Mouse (Mus musculus) embryonic facial prominence, embryonic 14.5 days (tissue): ENCODE results near the gene Fbxl16. TPM values are rescaled to one million over a fixed set of nuclear protein-coding genes. Genes with fewer than 3 reads are reported as not detected.

ENCODE experiments used
- ATAC-seq: fragments of 200-750 bp; cut with Nextera tagmentation; 2 replicates; pipeline ENCODE4 v1.8.0; 2017; ENCODE audit warnings: low read depth, moderate number of reproducible peaks, moderate TSS enrichment
- DNase-seq: peaks from one replicate; pipeline ENCODE4 v3.0.0-alpha.2; 2015; ENCODE audit warnings: low spot score
- H3K27ac ChIP-seq: fragments of 300-500 bp; sonication (generic); replicated peaks from 2 replicates; pipeline ENCODE4 v1.5.1; 2014; ENCODE audit warnings: low read depth, mild to moderate bottlenecking, low read length, moderate library complexity
- H3K27me3 ChIP-seq: fragments of 300-500 bp; sonication (generic); replicated peaks from 2 replicates; pipeline ENCODE4 v1.6.1; 2014; ENCODE audit warnings: low read length; ENCODE audit not compliant: control insufficient read depth, insufficient read depth
- H3K36me3 ChIP-seq: fragments of 300-500 bp; sonication (generic); 2 replicates; pipeline ENCODE4 v1.6.1; 2014; ENCODE audit warnings: low read length, mixed read lengths; ENCODE audit not compliant: control insufficient read depth, insufficient read depth
- H3K4me1 ChIP-seq: fragments of 300-500 bp; sonication (generic); 2 replicates; pipeline ENCODE4 v1.6.1; 2014; ENCODE audit warnings: antibody characterized with exemption, low read length; ENCODE audit not compliant: control insufficient read depth, insufficient read depth
- H3K4me2 ChIP-seq: fragments of 300-500 bp; sonication (generic); 2 replicates; pipeline ENCODE4 v1.6.1; 2014; ENCODE audit warnings: low read depth, mild to moderate bottlenecking, low read length, moderate library complexity, mixed read lengths
- H3K4me3 ChIP-seq: fragments of 300-500 bp; sonication (generic); 2 replicates; pipeline ENCODE4 v1.5.1; 2014; ENCODE audit warnings: low read depth, mild to moderate bottlenecking, low read length
- H3K9ac ChIP-seq: fragments of 300-500 bp; sonication (generic); 2 replicates; pipeline ENCODE4 v1.6.1; 2014; ENCODE audit warnings: low read depth, mild to moderate bottlenecking, low read length, moderate library complexity, mixed read lengths
- H3K9me3 ChIP-seq: fragments of 300-500 bp; sonication (generic); 2 replicates; pipeline ENCODE4 v1.6.1; 2016; ENCODE audit warnings: low read length; ENCODE audit not compliant: control insufficient read depth
- WGBS: fragments of 180-500 bp; shearing (Covaris S2); extraction: QIAGEN DNeasy Blood & Tissue Kit; methylation state at CpG from one replicate; pipeline ENCODE4 v1.1.7; 2014; 5-methylcytosine and 5-hydroxymethylcytosine counted together
- polyA plus RNA-seq: library from polyadenylated mRNA; unstranded; fragments of >200 nt; fragmentation: Nextera tagmentation; extraction: Ambion mirVana; gene quantifications from 2 replicates; pipeline ENCODE4 v1.2.1, GENCODE M21; 2014

The Fbxl16 gene
- polyA plus RNA-seq, 1 experiment from 2014 or later: 3.4 TPM

GRCm38 (mm10) chr17:25791843-25792527 lies 16.9 kb upstream of the Fbxl16 start:
- Histone ChIP-seq H3K27me3 (no peaks in the 10 kb centered on the region), H3K4me2 (peak overlapping the region; percentile 93), H3K4me1 (peaks cover 21% of the 10 kb centered on the region), H3K4me3 (peak overlapping the region; percentile 81), H3K9me3 (no peaks in the 10 kb centered on the region), H3K36me3 (peaks cover 19% of the 10 kb centered on the region; the same call in 1 of the 2 replicates), H3K27ac (peak overlapping the region; percentile 93), H3K9ac (peak overlapping the region; percentile 78)
- peak; percentile 70 for ATAC-seq
- DNase-seq: peak; percentile 88
- under 1% methylated on average over 45 of the region's 45 CpGs for WGBS

DNA sequence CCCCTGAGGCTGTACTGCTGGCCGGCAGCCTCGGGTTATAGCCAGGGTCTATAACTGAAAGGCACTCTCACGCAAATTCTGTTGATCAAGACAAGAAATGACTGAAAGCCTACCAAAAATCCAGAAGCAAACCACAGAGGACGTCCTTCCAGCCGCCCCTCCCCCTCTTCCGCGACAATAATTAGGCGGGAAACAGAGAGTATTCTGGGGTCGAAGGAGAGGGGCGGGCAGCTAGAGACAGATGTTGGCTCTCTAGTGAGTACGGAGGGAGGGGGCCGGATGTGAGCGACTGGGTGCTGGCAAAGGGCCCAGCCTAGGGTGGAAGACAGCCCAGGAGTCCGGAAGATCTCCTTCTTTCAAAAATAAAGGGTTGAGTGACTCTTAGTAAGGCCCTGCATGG lies 16.3 kb upstream of the Fbxl16 start, which contains the start of gene Fam173a:
Fam173a (minus strand) TSS at position 287 of the 400 bp plus-strand sequence.
- peak; percentile 92 for DNase-seq
- Histone ChIP-seq H3K9ac (peak within 1 kb of the TSS; percentile 78), H3K36me3 (peaks cover 15% of the 10 kb centered on the region; the same call in 1 of the 2 replicates), H3K27ac (peak within 1 kb of the TSS; percentile 93), H3K4me1 (peaks cover 25% of the 10 kb centered on the region), H3K4me2 (peak within 1 kb of the TSS; percentile 93), H3K27me3 (no peaks in the 10 kb centered on the region), H3K9me3 (no peaks in the 10 kb centered on the region), H3K4me3 (peak within 1 kb of the TSS; percentile 81)
- ATAC-seq: peak; percentile 66; the same call in 1 of the 2 replicates
- WGBS: under 1% methylated on average over 13 of the region's 14 CpGs

DNA sequence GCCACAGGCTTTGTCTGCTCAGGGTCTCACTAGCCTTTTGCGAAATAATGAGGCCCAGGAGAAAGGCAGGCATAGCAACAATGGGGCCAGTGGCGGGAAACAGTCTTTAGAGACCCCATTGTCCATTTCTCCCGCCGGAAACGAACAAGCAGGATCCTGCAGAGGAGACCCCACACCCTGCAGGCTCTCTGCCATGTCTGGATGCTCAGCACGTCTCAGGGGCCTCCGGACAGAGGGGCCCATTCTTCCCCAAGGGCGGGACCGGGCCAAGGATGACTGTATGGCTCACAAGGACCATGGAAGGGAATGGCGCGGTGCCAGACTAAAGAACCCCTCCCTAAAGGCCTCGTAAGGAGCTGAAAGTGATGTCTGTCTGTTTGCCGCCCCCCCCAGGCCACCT lies 14.7 kb upstream of the Fbxl16 start:
- Histone ChIP-seq H3K4me1 (peaks cover 26% of the 10 kb centered on the region), H3K9me3 (no peaks in the 10 kb centered on the region), H3K27me3 (no peaks in the 10 kb centered on the region), H3K9ac (no peak overlapping the region), H3K4me3 (no peak overlapping the region), H3K27ac (no peak overlapping the region), H3K4me2 (0 out of 2 replicates have a peak overlapping the region, but pooled peaks have one; percentile 97), H3K36me3 (peaks cover 5% of the 10 kb centered on the region; the same call in 1 of the 2 replicates)
- no peak for ATAC-seq
- DNase-seq: no peak
- 59% methylated on average over 13 of the region's 13 CpGs for WGBS

DNA sequence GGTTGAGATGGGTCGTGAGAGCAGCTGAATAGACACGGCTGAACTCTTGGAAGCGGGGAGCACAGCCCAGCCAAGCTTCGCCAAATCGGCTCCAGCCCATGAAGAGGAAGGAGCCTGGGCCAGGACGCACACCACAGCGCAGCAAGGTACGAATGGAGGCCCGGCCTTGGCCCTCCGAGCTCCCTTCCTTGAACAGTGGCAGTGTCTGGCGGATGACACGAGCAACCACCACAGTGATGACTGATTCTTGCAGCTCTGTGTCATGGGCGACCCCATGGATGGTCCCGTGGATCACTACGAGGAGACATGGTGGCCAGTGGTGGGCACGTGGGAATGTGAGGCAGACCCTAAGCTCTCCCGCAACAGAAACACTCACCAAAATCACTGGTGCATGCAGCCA lies 13.9 kb upstream of the Fbxl16 start:
- Histone ChIP-seq H3K9ac (peak overlapping the region; percentile 68; the same call in 1 of the 2 replicates), H3K27ac (no peak overlapping the region), H3K4me3 (peak overlapping the region; percentile 79; the same call in 1 of the 2 replicates), H3K27me3 (no peaks in the 10 kb centered on the region), H3K4me1 (peaks cover 26% of the 10 kb centered on the region), H3K4me2 (peak overlapping the region; percentile 97; the same call in 1 of the 2 replicates), H3K36me3 (no peaks in the 10 kb centered on the region; the same call in 1 of the 2 replicates), H3K9me3 (no peaks in the 10 kb centered on the region)
- DNase-seq (no peak), ATAC-seq (no peak)
- WGBS: 84% methylated on average over 15 of the region's 17 CpGs

DNA sequence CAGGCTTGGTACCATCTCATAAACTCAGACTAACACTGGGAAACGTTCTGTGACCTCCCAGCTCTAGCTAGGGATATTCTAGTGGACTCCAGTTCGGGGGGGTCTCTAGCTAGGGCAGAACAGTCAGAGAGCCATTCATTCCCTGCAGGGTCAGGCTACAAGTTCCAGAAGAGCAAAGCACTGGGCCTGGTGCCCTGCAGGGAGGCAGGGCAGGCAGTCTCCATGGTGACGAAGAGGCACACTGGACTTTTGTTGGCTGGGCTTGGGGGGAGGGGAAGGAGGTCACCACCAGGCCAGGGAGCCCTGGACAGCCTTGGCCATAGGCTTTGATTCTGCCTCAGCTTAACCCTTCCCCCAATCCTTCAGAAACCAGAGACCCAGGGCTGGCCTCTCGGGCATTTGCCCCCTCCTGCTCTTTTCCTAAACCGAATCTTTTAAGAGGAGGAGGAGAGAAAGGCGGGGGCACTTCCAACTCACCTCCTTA lies 13.2 kb upstream of the Fbxl16 start, which contains the start of gene AC134908.4:
AC134908.4 (minus strand) TSS at position 51 of the 484 bp plus-strand sequence.
- H3K9me3 ChIP-seq: no peaks in the 10 kb centered on the region
- peak within 1 kb of the TSS; percentile 97 for H3K4me2 ChIP-seq
- ATAC-seq (no peak; the same call in 1 of the 2 replicates), DNase-seq (peak; percentile 78)
- peak within 1 kb of the TSS; percentile 79 for H3K4me3 ChIP-seq
- 19% methylated on average over 5 of the region's 6 CpGs for WGBS
- no peaks in the 10 kb centered on the region for H3K27me3 ChIP-seq
- H3K27ac ChIP-seq: peak within 1 kb of the TSS; percentile 24; the same call in 1 of the 2 replicates
- peak within 1 kb of the TSS; percentile 68 for H3K9ac ChIP-seq
- H3K36me3 ChIP-seq: no peaks in the 10 kb centered on the region
- peaks cover 26% of the 10 kb centered on the region for H3K4me1 ChIP-seq

DNA sequence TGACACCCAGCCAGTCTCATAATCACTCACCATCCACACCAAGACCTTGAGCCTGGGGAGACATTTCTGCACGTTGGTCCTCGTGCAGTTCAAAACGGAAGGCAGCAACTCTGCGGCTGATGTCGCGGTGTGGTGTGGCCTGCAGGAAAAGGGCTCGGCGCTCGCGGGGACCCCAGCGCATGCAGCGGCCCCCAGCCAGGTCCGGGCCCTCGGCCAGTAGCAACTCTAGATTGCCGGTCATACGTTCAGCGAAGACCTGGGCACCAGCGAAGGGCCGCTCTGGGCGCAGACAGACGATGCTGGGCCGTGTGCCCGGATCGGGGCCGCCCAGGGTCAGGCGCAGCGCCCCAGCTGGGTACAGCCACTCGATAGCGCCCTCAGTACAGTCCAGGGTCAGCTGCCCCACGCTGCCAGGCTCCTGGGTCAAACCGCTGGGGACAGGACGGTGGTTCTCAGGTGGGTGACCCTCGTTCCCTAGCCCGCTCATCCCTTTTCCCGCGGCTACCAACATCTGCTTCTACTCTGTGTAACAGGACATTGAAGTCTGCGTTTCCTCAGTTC lies 12.6 kb upstream of the Fbxl16 start:
- no peak for DNase-seq
- ATAC-seq: 0 out of 2 replicates have a peak, but pooled peaks have one; percentile 0
- Histone ChIP-seq H3K4me2 (peak overlapping the region; percentile 97), H3K4me1 (peaks cover 20% of the 10 kb centered on the region), H3K27me3 (no peaks in the 10 kb centered on the region), H3K36me3 (no peaks in the 10 kb centered on the region), H3K27ac (peak overlapping the region; percentile 24; the same call in 1 of the 2 replicates), H3K4me3 (peak overlapping the region; percentile 79), H3K9ac (peak overlapping the region; percentile 68), H3K9me3 (no peaks in the 10 kb centered on the region)
- 3% methylated on average over 27 of the region's 37 CpGs for WGBS

- ATAC-seq (peak; percentile 84), DNase-seq (peak; percentile 94)
- Histone ChIP-seq H3K9ac (peak within 1 kb of the TSS; percentile 68), H3K27ac (peak within 1 kb of the TSS; percentile 24; the same call in 1 of the 2 replicates), H3K27me3 (no peaks in the 10 kb centered on the region), H3K4me3 (peak within 1 kb of the TSS; percentile 79), H3K36me3 (no peaks in the 10 kb centered on the region), H3K4me2 (peak within 1 kb of the TSS; percentile 97), H3K4me1 (peaks cover 16% of the 10 kb centered on the region), H3K9me3 (no peaks in the 10 kb centered on the region)
- WGBS: 0% methylated on average over 9 of the region's 35 CpGs
Observed at GRCm38 (mm10) chr17:25796951-25797369, 11.9 kb upstream of the Fbxl16 start, which contains the start of gene Metrn. Gene Metrn (minus strand): TSS chr17:25797136.

DNA sequence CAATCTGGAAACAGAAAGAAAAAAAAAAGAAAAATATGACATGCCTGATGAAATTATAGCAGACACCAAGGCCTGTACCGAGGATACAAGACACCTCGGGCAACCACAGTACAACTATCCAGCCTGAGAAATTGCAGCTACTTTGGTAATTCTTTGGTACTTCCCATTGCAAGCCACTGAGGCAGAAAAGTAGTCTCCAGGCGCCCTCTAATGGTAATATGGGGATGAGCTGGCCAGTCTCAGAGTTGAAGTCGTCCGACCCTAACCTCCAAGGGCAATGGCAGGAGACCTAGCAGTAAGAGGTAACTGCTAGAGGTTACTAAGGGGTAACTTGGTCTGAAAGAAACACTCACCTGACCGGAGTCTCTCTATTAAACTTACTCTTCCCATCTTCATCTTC lies 7.9 kb upstream of the Fbxl16 start:
- Histone ChIP-seq H3K4me2 (no peak overlapping the region), H3K4me1 (peaks cover 8% of the 10 kb centered on the region)
- WGBS: 7% methylated on average over 6 of the region's 6 CpGs

More for the DNA sequence above, 7.9 kb upstream of the Fbxl16 start:
- no peak overlapping the region for H3K4me3 ChIP-seq
- no peak overlapping the region for H3K27ac ChIP-seq
- H3K36me3 ChIP-seq: no peaks in the 10 kb centered on the region
- H3K9ac ChIP-seq: no peak overlapping the region
- no peaks in the 10 kb centered on the region; the same call in 1 of the 2 replicates for H3K27me3 ChIP-seq
- peak; percentile 80 for DNase-seq
- no peaks in the 10 kb centered on the region for H3K9me3 ChIP-seq
- ATAC-seq: peak; percentile 26; the same call in 1 of the 2 replicates
